Mouse (Mus musculus): Measurements from ENCODE around the gene Zdhhc9.

Gene Zdhhc9

GRCm38 (mm10) chrX:48155489-48155888, 53.2 kb downstream of the Zdhhc9 start:
- H3K36me3 ChIP-seq (ENCODE audit: insufficient read depth, low read length) = no peaks in the 10 kb centered on the region
- H3K27me3 ChIP-seq (ENCODE audit: insufficient read depth, low read length) = no peaks in the 10 kb centered on the region
- H3K4me3 ChIP-seq (replicated peaks; ENCODE audit: low read length) = no peak overlapping the region
- H3K4me1 ChIP-seq (replicated peaks; ENCODE audit: low read depth, low read length) = peaks cover 35% of the 10 kb centered on the region
- H3K9me3 ChIP-seq (ENCODE audit: low read length) = no peaks in the 10 kb centered on the region
- no peak for TF ChIP-seq POU5F1 (IDR thresholded peaks at IDR 0.05; ENCODE audit: borderline replicate concordance, low read length)
- no peak for TF ChIP-seq CTCF (conservative IDR thresholded peaks at IDR 0.05; ENCODE audit: low read length)
- TF ChIP-seq NANOG (IDR thresholded peaks at IDR 0.05; ENCODE audit: borderline replicate concordance, low read length) = no peak

GRCm38 (mm10) chrX:48153949-48154348, 54.7 kb downstream of the Zdhhc9 start:
- peaks cover 31% of the 10 kb centered on the region for H3K4me1 ChIP-seq (replicated peaks; ENCODE audit: low read depth, low read length)
- no peaks in the 10 kb centered on the region for H3K36me3 ChIP-seq (ENCODE audit: insufficient read depth, low read length)
- H3K9me3 ChIP-seq (ENCODE audit: low read length) = no peaks in the 10 kb centered on the region
- no peaks in the 10 kb centered on the region for H3K27me3 ChIP-seq (ENCODE audit: insufficient read depth, low read length)
- H3K4me3 ChIP-seq (replicated peaks; ENCODE audit: low read length) = no peak overlapping the region
- TF ChIP-seq NANOG (IDR thresholded peaks at IDR 0.05; ENCODE audit: borderline replicate concordance, low read length) (no peak), CTCF (conservative IDR thresholded peaks at IDR 0.05; ENCODE audit: low read length) (no peak)

- H3K36me3 ChIP-seq (ENCODE audit: insufficient read depth, low read length) = no peaks in the 10 kb centered on the region
- H3K4me1 ChIP-seq (replicated peaks; ENCODE audit: low read depth, low read length) = peaks cover 31% of the 10 kb centered on the region
- no peak overlapping the region for H3K4me3 ChIP-seq (replicated peaks; ENCODE audit: low read length)
- no peaks in the 10 kb centered on the region for H3K9me3 ChIP-seq (ENCODE audit: low read length)
- H3K27me3 ChIP-seq (ENCODE audit: insufficient read depth, low read length) = no peaks in the 10 kb centered on the region
- TF ChIP-seq CTCF (conservative IDR thresholded peaks at IDR 0.05; ENCODE audit: low read length) (no peak), POU5F1 (IDR thresholded peaks at IDR 0.05; ENCODE audit: borderline replicate concordance, low read length) (no peak), NANOG (IDR thresholded peaks at IDR 0.05; ENCODE audit: borderline replicate concordance, low read length) (no peak)
Observed at GRCm38 (mm10) chrX:48153414-48153813, 55.3 kb downstream of the Zdhhc9 start.

GRCm38 (mm10) chrX:48152106-48152505, 56.6 kb downstream of the Zdhhc9 start:
- Histone ChIP-seq H3K4me1 (replicated peaks; ENCODE audit: low read depth, low read length) (peaks cover 33% of the 10 kb centered on the region), H3K36me3 (ENCODE audit: insufficient read depth, low read length) (no peaks in the 10 kb centered on the region), H3K27me3 (ENCODE audit: insufficient read depth, low read length) (no peaks in the 10 kb centered on the region), H3K9me3 (ENCODE audit: low read length) (no peaks in the 10 kb centered on the region), H3K4me3 (replicated peaks; ENCODE audit: low read length) (no peak overlapping the region)
- no peak for TF ChIP-seq NANOG (IDR thresholded peaks at IDR 0.05; ENCODE audit: borderline replicate concordance, low read length)

- no peak for TF ChIP-seq CTCF (conservative IDR thresholded peaks at IDR 0.05; ENCODE audit: low read length)
- no peak for TF ChIP-seq NANOG (IDR thresholded peaks at IDR 0.05; ENCODE audit: borderline replicate concordance, low read length)
- no peak for TF ChIP-seq POU5F1 (IDR thresholded peaks at IDR 0.05; ENCODE audit: borderline replicate concordance, low read length)
- H3K4me1 ChIP-seq (replicated peaks; ENCODE audit: low read depth, low read length) = peaks cover 29% of the 10 kb centered on the region
- H3K4me3 ChIP-seq (replicated peaks; ENCODE audit: low read length) = no peak overlapping the region
- H3K27me3 ChIP-seq (ENCODE audit: insufficient read depth, low read length) = no peaks in the 10 kb centered on the region
- H3K9me3 ChIP-seq (ENCODE audit: low read length) = no peaks in the 10 kb centered on the region
- no peaks in the 10 kb centered on the region for H3K36me3 ChIP-seq (ENCODE audit: insufficient read depth, low read length)
Observed at GRCm38 (mm10) chrX:48147741-48148186, 60.9 kb downstream of the Zdhhc9 start.

GRCm38 (mm10) chrX:48147226-48147625, 61.5 kb downstream of the Zdhhc9 start:
- Histone ChIP-seq H3K27me3 (ENCODE audit: insufficient read depth, low read length) (no peaks in the 10 kb centered on the region), H3K9me3 (ENCODE audit: low read length) (no peaks in the 10 kb centered on the region), H3K4me1 (replicated peaks; ENCODE audit: low read depth, low read length) (peaks cover 24% of the 10 kb centered on the region), H3K4me3 (replicated peaks; ENCODE audit: low read length) (no peak overlapping the region), H3K36me3 (ENCODE audit: insufficient read depth, low read length) (no peaks in the 10 kb centered on the region)
- TF ChIP-seq POU5F1 (IDR thresholded peaks at IDR 0.05; ENCODE audit: borderline replicate concordance, low read length) (no peak), NANOG (IDR thresholded peaks at IDR 0.05; ENCODE audit: borderline replicate concordance, low read length) (no peak), CTCF (conservative IDR thresholded peaks at IDR 0.05; ENCODE audit: low read length) (no peak)

- H3K4me1 ChIP-seq (replicated peaks; ENCODE audit: low read depth, low read length) = peaks cover 24% of the 10 kb centered on the region
- no peaks in the 10 kb centered on the region for H3K36me3 ChIP-seq (ENCODE audit: insufficient read depth, low read length)
- H3K9me3 ChIP-seq (ENCODE audit: low read length) = no peaks in the 10 kb centered on the region
- no peaks in the 10 kb centered on the region for H3K27me3 ChIP-seq (ENCODE audit: insufficient read depth, low read length)
- TF ChIP-seq NANOG (IDR thresholded peaks at IDR 0.05; ENCODE audit: borderline replicate concordance, low read length) = no peak
- no peak for TF ChIP-seq CTCF (conservative IDR thresholded peaks at IDR 0.05; ENCODE audit: low read length)
- no peak for TF ChIP-seq POU5F1 (IDR thresholded peaks at IDR 0.05; ENCODE audit: borderline replicate concordance, low read length)
- no peak within 1 kb of the TSS for H3K4me3 ChIP-seq (replicated peaks; ENCODE audit: low read length)
Observed at GRCm38 (mm10) chrX:48146262-48146661, 62.4 kb downstream of the Zdhhc9 start, which contains the start of gene Sash3. Sash3 (plus strand) TSS chrX:48146436.

- H3K27me3 ChIP-seq (ENCODE audit: insufficient read depth, low read length) = no peaks in the 10 kb centered on the region
- H3K36me3 ChIP-seq (ENCODE audit: insufficient read depth, low read length) = no peaks in the 10 kb centered on the region
- peaks cover 50% of the 10 kb centered on the region for H3K4me1 ChIP-seq (replicated peaks; ENCODE audit: low read depth, low read length)
- H3K4me3 ChIP-seq (replicated peaks; ENCODE audit: low read length) = no peak overlapping the region
- H3K9me3 ChIP-seq (ENCODE audit: low read length) = no peaks in the 10 kb centered on the region
- no peak for TF ChIP-seq CTCF (conservative IDR thresholded peaks at IDR 0.05; ENCODE audit: low read length)
- TF ChIP-seq NANOG (IDR thresholded peaks at IDR 0.05; ENCODE audit: borderline replicate concordance, low read length) = no peak
- TF ChIP-seq POU5F1 (IDR thresholded peaks at IDR 0.05; ENCODE audit: borderline replicate concordance, low read length) = no peak
Observed at GRCm38 (mm10) chrX:48143415-48144335, 65.0 kb downstream of the Zdhhc9 start.
